In the genomic region with DNA sequence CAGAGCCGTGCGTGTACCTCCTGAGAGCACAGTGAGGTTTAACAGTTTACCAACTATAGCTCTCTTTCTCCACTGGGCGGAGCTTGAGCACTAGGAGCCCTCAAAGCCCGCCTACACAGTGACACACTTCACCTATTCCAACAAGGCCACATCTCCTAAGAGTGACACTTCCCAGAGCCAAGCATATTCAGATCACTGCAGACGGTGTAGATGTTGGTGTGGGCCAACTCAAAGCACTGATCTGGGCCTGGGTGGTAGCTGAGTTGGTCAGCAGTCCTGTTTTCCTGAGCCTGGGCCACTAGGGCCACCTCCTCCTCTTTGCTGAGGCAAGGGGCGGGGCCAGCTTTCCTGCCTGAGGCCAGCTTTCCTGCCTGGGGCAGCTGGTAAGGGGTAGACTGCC, we compare ENCODE assay signal across 8 mouse cellular contexts. TPM values are rescaled to one million over a fixed set of nuclear protein-coding genes. Genes with fewer than 3 reads are reported as not detected.
A peak's percentile ranks its signal among the peaks of the same experiment; 100 is the strongest.
DNase-seq lines count a peak whose midpoint lies in the region; ATAC-seq and TF ChIP-seq lines count a peak whose summit lies in the region.
"Had no signal": no experiment of that assay in that cellular context is flagged by ENCODE, and none has a peak within 500 bp of the region (broad histone marks: within the 10 kb centered on the region; RNA-seq: fewer than 3 reads in every experiment).

No protein-coding gene starts in this region.

- no peaks in the 10 kb centered on the region for H3K9me3 ChIP-seq in limb, embryonic 11.5 days (ENCODE audit: control insufficient read depth, low read length)
- H3K9me3 ChIP-seq in limb, embryonic 10.5 days (replicated peaks), result no peaks in the 10 kb centered on the region
- no peaks in the 10 kb centered on the region for H3K9me3 ChIP-seq in limb, embryonic 12.5 days

- H3K4me1 ChIP-seq in limb, embryonic 11.5 days (ENCODE audit: control insufficient read depth, insufficient read depth, low read length), result no peaks in the 10 kb centered on the region
- H3K4me1 ChIP-seq in limb, embryonic 10.5 days, result peaks cover 4% of the 10 kb centered on the region; the same call in 1 of the 2 replicates
- peaks cover 5% of the 10 kb centered on the region; the same call in 1 of the 2 replicates for H3K4me1 ChIP-seq in limb, embryonic 12.5 days (replicated peaks)
- peaks cover 4% of the 10 kb centered on the region for H3K4me1 ChIP-seq in thymus, adult 2 months (replicated peaks; ENCODE audit: control insufficient read depth, insufficient read depth, low read length)

- no peaks in the 10 kb centered on the region for H3K27me3 ChIP-seq in limb, embryonic 11.5 days (ENCODE audit: control insufficient read depth, insufficient read depth, low read length)
- H3K27me3 ChIP-seq in limb, embryonic 10.5 days (ENCODE audit: low read depth, poor library complexity, severe bottlenecking), result no peaks in the 10 kb centered on the region
- H3K27me3 ChIP-seq in limb, embryonic 12.5 days, result no peaks in the 10 kb centered on the region
- H3K27me3 ChIP-seq in thymus, adult 2 months (ENCODE audit: control insufficient read depth, insufficient read depth, low read length), result no peaks in the 10 kb centered on the region

- no peak for TF ChIP-seq CTCF in thymus, adult 2 months (IDR thresholded peaks at IDR 0.05; ENCODE audit: borderline replicate concordance, control insufficient read depth, extremely low read depth, insufficient read depth, low read length, poor library complexity)

- ATAC-seq in limb, embryonic 11.5 days (ENCODE audit: insufficient number of reproducible peaks, low FRiP score, low TSS enrichment, low read depth), result peak; percentile 39; the same call in 1 of the 2 replicates
- peak; percentile 52 for ATAC-seq in limb, embryonic 12.5 days (ENCODE audit: insufficient number of reproducible peaks, insufficient read depth, low FRiP score, low TSS enrichment, low read depth)

- no peak for DNase-seq in limb, embryonic 11.5 days (ENCODE audit: low spot score)
- no peak for DNase-seq in limb, embryonic 10.5 days (ENCODE audit: low spot score)
- peak; percentile 20 for DNase-seq in embryo, embryonic 10.5 days (ENCODE audit: low spot score)
- DNase-seq in thymus, adult 2 months, result peak; percentile 53
- no peak for DNase-seq in cerebellum, adult 11 months
- no peak for DNase-seq in ovary, adult 18-20 months (ENCODE audit: low spot score)

- H3K36me3 ChIP-seq in limb, embryonic 11.5 days (ENCODE audit: control insufficient read depth, insufficient read depth, low read length), result no peaks in the 10 kb centered on the region
- no peaks in the 10 kb centered on the region for H3K36me3 ChIP-seq in limb, embryonic 10.5 days
- H3K36me3 ChIP-seq in limb, embryonic 12.5 days, result no peaks in the 10 kb centered on the region
- H3K36me3 ChIP-seq in thymus, adult 2 months (ENCODE audit: control insufficient read depth, insufficient read depth, low read length), result no peaks in the 10 kb centered on the region

- no peak overlapping the region for H3K4me2 ChIP-seq in limb, embryonic 11.5 days (ENCODE audit: low read depth, severe bottlenecking)
- no peak overlapping the region for H3K4me2 ChIP-seq in limb, embryonic 12.5 days

- H3K4me3 ChIP-seq in limb, embryonic 11.5 days (ENCODE audit: low read depth, low read length), result no peak overlapping the region
- no peak overlapping the region for H3K4me3 ChIP-seq in limb, embryonic 10.5 days
- no peak overlapping the region for H3K4me3 ChIP-seq in limb, embryonic 12.5 days (replicated peaks)
- no peak overlapping the region for H3K4me3 ChIP-seq in thymus, adult 2 months (ENCODE audit: control insufficient read depth, insufficient read depth, low read length)

- TF ChIP-seq POLR2A in thymus, adult 2 months (IDR thresholded peaks at IDR 0.05; ENCODE audit: control insufficient read depth, extremely low read depth, insufficient read depth, low read length, poor library complexity), result no peak

- WGBS in limb, embryonic 11.5 days, result 26% methylated on average over 6 of the region's 6 CpGs
- 35% methylated on average over 6 of the region's 6 CpGs for WGBS in limb, embryonic 10.5 days
- 33% methylated on average over 6 of the region's 6 CpGs for WGBS in limb, embryonic 12.5 days
- WGBS in thymus, adult 2 months, result 40% methylated on average over 6 of the region's 6 CpGs

- no peak overlapping the region for H3K9ac ChIP-seq in limb, embryonic 11.5 days (ENCODE audit: low read length)
- H3K9ac ChIP-seq in limb, embryonic 12.5 days (replicated peaks), result no peak overlapping the region

- H3K27ac ChIP-seq in limb, embryonic 11.5 days (replicated peaks; ENCODE audit: low read depth, low read length), result no peak overlapping the region
- H3K27ac ChIP-seq in limb, embryonic 10.5 days, result no peak overlapping the region
- no peak overlapping the region for H3K27ac ChIP-seq in limb, embryonic 12.5 days
- H3K27ac ChIP-seq in thymus, adult 2 months (ENCODE audit: control insufficient read depth, insufficient read depth, low read length), result no peak overlapping the region

RNA-seq across cellular contexts. Expression of a gene that starts 20.2 kb away (rescaled TPM):
- polyA plus RNA-seq in limb, embryonic 11.5 days (2014; fragmentation: Nextera tagmentation; extraction: Ambion mirVana), result 5.3 TPM in 2 replicates
- polyA plus RNA-seq in limb, embryonic 10.5 days (2016; fragmentation: Nextera tagmentation; extraction: Ambion mirVana), result 4.2 and 4.3 TPM in 2 replicates
- polyA plus RNA-seq in limb, embryonic 12.5 days (2016; fragmentation: Nextera tagmentation; extraction: Ambion mirVana), result 5.6 and 6.0 TPM in 2 replicates
- 3.9 and 4.6 TPM in 2 replicates for polyA plus RNA-seq in thymus, adult 2 months (2012; rRNA removed)

RNA-seq across cellular contexts. Expression of a gene that starts 35.2 kb away (rescaled TPM):
- 0.29 TPM in 1 of 2 replicates, not detected in the other for polyA plus RNA-seq in limb, embryonic 11.5 days (2014; fragmentation: Nextera tagmentation; extraction: Ambion mirVana)
- polyA plus RNA-seq in limb, embryonic 10.5 days (2016; fragmentation: Nextera tagmentation; extraction: Ambion mirVana), result not detected in 2 replicates
- polyA plus RNA-seq in limb, embryonic 12.5 days (2016; fragmentation: Nextera tagmentation; extraction: Ambion mirVana), result not detected in 2 replicates
- polyA plus RNA-seq in thymus, adult 2 months (2012; rRNA removed), result 0.47 and 2.2 TPM in 2 replicates
- polyA plus RNA-seq: frontal cortex, adult 2 months had no signal

Comparison
In these comparisons a context has a peak if more than half of its experiments do, and no peak if none do; other contexts are left out.
1. DNase-seq: peak in embryo, embryonic 10.5 days (single experiment) and thymus, adult 2 months (single experiment); none in limb, embryonic 11.5 days (single experiment), limb, embryonic 10.5 days (single experiment), cerebellum, adult 11 months (single experiment) and ovary, adult 18-20 months (single experiment).